Mouse (Mus musculus) myocyte (in vitro differentiated cells): ENCODE measurements at regions not wholly inside any gene's neighbourhood (a gene's known extent, or its start where the extent isn't known, plus 50 kb on each side); places are given as distances from the start of the nearest gene placed in this dataset.

Source experiments
- MAX ChIP-seq: IDR thresholded peaks from one replicate; pipeline ENCODE4 v1.6.1; 2011; ENCODE audit warnings: low read depth, mild to moderate bottlenecking, control low read depth
- POLR2A ChIP-seq: IDR thresholded peaks from one replicate; pipeline ENCODE4 v1.6.1; 2011; ENCODE audit warnings: low read depth, mild to moderate bottlenecking, control low read depth, moderate library complexity; ENCODE audit not compliant: insufficient read length
- TCF12 ChIP-seq: IDR thresholded peaks from one replicate; pipeline ENCODE4 v1.6.1; 2011; ENCODE audit warnings: mild to moderate bottlenecking, control low read depth; ENCODE audit not compliant: poor library complexity, insufficient read depth, severe bottlenecking

DNA sequence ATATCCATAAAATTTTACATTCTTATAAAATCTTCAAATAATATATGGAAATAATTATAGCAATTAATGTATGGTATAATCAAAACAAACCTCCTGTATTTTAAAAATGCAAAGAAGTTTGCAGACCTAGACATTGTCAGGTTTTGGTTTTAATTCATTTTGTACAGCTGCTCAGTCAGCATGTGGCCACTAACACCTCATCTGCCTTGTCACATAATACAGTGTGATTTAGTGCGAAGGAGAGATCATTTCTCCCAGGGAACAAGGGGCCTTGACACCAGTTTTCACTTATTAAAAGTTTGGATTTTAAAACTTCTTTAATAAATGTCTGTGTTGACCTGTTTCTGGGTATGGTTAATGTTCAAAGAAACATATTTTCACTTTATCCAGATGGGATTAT lies 1126.6 kb upstream of the Pcdh20 start:
- TF ChIP-seq POLR2A = no peak
- TF ChIP-seq TCF12 = no peak
- TF ChIP-seq MAX = no peak
